Mouse (Mus musculus) cortical plate, adult 2 months (tissue): Measurements from ENCODE around the gene Zbtb38.
A peak's percentile ranks its signal among the peaks of the same experiment; 100 is the strongest.

Experiments used
- CTCF ChIP-seq: fragments of 200-500 bp; IDR thresholded peaks from 2 replicates; pipeline ENCODE4 v1.5.1; 2011; ENCODE audit warnings: mild to moderate bottlenecking, control low read depth, low read length; ENCODE audit not compliant: insufficient read depth; ENCODE audit errors: extremely low read depth
- POLR2A ChIP-seq: fragments of 200-500 bp; IDR thresholded peaks from 2 replicates; pipeline ENCODE4 v1.6.1; 2011; ENCODE audit warnings: mild to moderate bottlenecking, low read length, control low read depth; ENCODE audit not compliant: insufficient read depth; ENCODE audit errors: extremely low read depth

DNA sequence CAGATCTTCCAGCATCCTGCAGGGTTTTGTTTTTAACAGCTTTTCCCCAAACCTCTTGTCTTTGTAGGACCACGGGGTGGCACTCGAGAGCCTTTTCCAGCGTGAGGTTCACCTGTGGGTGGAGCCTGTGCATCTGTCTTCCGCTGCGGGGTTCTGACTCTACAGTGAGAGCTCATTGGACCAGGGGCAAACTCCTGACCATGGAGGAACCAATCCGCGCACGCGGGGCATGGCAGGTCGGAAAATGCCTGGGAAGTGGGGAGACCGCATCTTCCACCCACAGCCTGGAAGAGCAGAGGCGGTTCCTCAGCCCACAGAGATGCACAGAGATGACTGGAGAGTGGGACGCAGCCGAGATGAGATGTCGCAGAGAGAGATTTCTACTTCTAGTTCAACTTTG lies 82.8 kb downstream of the Zbtb38 start:
- peak; percentile 82 for TF ChIP-seq CTCF
- TF ChIP-seq POLR2A = peak; percentile 93
